Mouse (Mus musculus): ENCODE data around the gene Ednrb. TPM values are rescaled to one million over a fixed set of nuclear protein-coding genes. Genes with fewer than 3 reads are reported as not detected.

Ednrb gene
- total RNA-seq, 1 experiment: 0.18 TPM

GRCm38 (mm10) chr14:103832472-103832871, 11.7 kb downstream of the Ednrb start:
- in situ Hi-C loops (cut with MboI; ENCODE audit: low sequenced_read_pairs in 2 of 2, unreplicated experiment in 2 of 2): no loop called here
- no peak for DNase-seq (ENCODE audit: low read depth, low spot score)
- Histone ChIP-seq H3K27ac (ENCODE audit: insufficient read depth, low read depth, low read length, poor library complexity, severe bottlenecking) (no peak overlapping the region), H3K36me3 (ENCODE audit: control insufficient read depth, insufficient read depth, low read length, poor library complexity, severe bottlenecking) (no peaks in the 10 kb centered on the region), H3K9me3 (ENCODE audit: control insufficient read depth, insufficient read depth, low read depth, low read length) (no peaks in the 10 kb centered on the region), H3K4me1 (ENCODE audit: control insufficient read depth in 2 of 2, insufficient read depth in 2 of 2, low read length in 2 of 2, poor library complexity in 1 of 2) (no peaks in the 10 kb centered on the region), H3K9ac (ENCODE audit: insufficient read depth, low read depth, low read length, poor library complexity, severe bottlenecking) (no peak overlapping the region), H3K4me3 (ENCODE audit: insufficient read depth in 1 of 2, low read depth in 1 of 2, low read length in 2 of 2, poor library complexity in 1 of 2, severe bottlenecking in 1 of 2) (no peak overlapping the region)
- TF ChIP-seq CHD2 (IDR thresholded peaks at IDR 0.05; ENCODE audit: low read depth, low read length): no peak
- no peak for TF ChIP-seq ZNF384 (IDR thresholded peaks at IDR 0.05; ENCODE audit: low read depth, low read length)
- no peak for TF ChIP-seq ZC3H11A (IDR thresholded peaks at IDR 0.05; ENCODE audit: borderline replicate concordance, low read depth, low read length)
- TF ChIP-seq HCFC1 (IDR thresholded peaks at IDR 0.05; ENCODE audit: borderline replicate concordance, insufficient read depth, low read length): no peak
- no peak for TF ChIP-seq MAFK (IDR thresholded peaks at IDR 0.05; ENCODE audit: insufficient read depth, low read depth, low read length)

DNA sequence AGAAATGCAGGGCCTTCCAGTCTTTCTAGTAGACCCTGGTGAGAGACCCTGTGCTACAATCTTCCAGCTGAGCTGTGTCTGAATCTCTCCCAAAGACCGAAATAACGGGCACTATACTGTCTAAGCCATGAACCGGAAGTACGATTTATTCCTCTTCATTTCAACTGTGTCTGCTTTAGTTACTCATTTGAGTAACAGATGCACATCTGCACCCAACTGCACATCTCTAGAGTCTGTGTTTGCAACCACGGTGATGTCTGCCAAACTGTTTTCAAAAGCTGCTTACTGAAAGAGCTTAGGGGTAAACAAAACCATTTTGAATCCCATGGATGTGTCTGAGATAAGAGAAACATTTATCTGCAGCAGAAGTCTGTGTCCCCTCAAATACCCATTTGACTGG, 13.2 kb downstream of the Ednrb start:
- Histone ChIP-seq H3K4me3 (ENCODE audit: insufficient read depth in 1 of 2, low read depth in 1 of 2, low read length in 2 of 2, poor library complexity in 1 of 2, severe bottlenecking in 1 of 2) (no peak overlapping the region), H3K27ac (ENCODE audit: insufficient read depth, low read depth, low read length, poor library complexity, severe bottlenecking) (no peak overlapping the region), H3K4me1 (ENCODE audit: control insufficient read depth in 2 of 2, insufficient read depth in 2 of 2, low read length in 2 of 2, poor library complexity in 1 of 2) (no peaks in the 10 kb centered on the region), H3K36me3 (ENCODE audit: control insufficient read depth, insufficient read depth, low read length, poor library complexity, severe bottlenecking) (no peaks in the 10 kb centered on the region), H3K9me3 (ENCODE audit: control insufficient read depth, insufficient read depth, low read depth, low read length) (no peaks in the 10 kb centered on the region), H3K9ac (ENCODE audit: insufficient read depth, low read depth, low read length, poor library complexity, severe bottlenecking) (no peak overlapping the region)
- TF ChIP-seq CHD2 (IDR thresholded peaks at IDR 0.05; ENCODE audit: low read depth, low read length) (no peak), ZC3H11A (IDR thresholded peaks at IDR 0.05; ENCODE audit: borderline replicate concordance, low read depth, low read length) (no peak), MAFK (IDR thresholded peaks at IDR 0.05; ENCODE audit: insufficient read depth, low read depth, low read length) (no peak)
- DNase-seq (ENCODE audit: low read depth, low spot score): no peak
- in situ Hi-C loops (cut with MboI; ENCODE audit: low sequenced_read_pairs in 2 of 2, unreplicated experiment in 2 of 2): no loop called here

DNA sequence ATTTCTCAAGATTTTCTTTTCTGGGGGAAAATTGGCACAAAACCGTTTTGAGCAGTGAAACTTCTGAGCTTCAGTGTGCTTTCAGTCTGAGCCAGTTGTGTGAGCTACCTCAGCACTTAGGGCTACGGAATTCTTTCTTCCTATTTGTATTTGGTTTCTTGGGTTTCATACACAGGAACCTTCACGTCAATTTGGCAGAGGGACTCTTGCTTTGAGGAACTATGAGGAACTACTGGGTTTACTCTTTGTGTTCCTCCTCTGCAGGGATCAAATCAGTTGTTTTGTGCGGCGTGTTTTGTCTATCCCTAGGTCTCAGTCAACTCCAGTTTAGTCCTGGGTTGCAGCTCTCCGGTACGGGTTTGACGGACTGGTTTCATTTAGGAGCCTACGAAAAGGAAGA, 17.9 kb downstream of the Ednrb start:
- in situ Hi-C loops (cut with MboI; ENCODE audit: low sequenced_read_pairs in 2 of 2, unreplicated experiment in 2 of 2): no loop called here
- H3K4me1 ChIP-seq (ENCODE audit: control insufficient read depth in 2 of 2, insufficient read depth in 2 of 2, low read length in 2 of 2, poor library complexity in 1 of 2): no peaks in the 10 kb centered on the region

DNA sequence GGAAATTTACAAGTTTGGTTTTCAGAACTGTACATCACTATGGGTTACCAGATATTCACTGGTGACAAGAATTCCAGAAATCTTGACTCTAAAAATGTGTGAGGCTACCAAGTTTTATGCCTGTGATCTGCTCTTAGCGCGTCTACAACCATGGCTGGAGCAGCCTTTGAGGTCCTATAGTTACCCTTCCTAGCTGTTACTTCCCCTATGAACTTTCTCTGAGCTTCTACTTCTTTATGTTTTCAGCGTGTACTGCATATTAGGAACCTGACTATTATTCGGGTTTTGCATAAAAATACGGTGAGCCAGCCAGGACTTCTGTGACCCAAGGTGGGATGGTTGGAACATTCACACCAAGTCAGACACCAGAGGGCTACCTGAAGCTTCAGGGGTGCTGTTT, 18.3 kb downstream of the Ednrb start:
- Histone ChIP-seq H3K27ac (ENCODE audit: insufficient read depth, low read depth, low read length, poor library complexity, severe bottlenecking) (no peak overlapping the region), H3K4me1 (ENCODE audit: control insufficient read depth in 2 of 2, insufficient read depth in 2 of 2, low read length in 2 of 2, poor library complexity in 1 of 2) (no peaks in the 10 kb centered on the region), H3K9ac (ENCODE audit: insufficient read depth, low read depth, low read length, poor library complexity, severe bottlenecking) (no peak overlapping the region), H3K36me3 (ENCODE audit: control insufficient read depth, insufficient read depth, low read length, poor library complexity, severe bottlenecking) (no peaks in the 10 kb centered on the region), H3K4me3 (ENCODE audit: insufficient read depth in 1 of 2, low read depth in 1 of 2, low read length in 2 of 2, poor library complexity in 1 of 2, severe bottlenecking in 1 of 2) (no peak overlapping the region), H3K9me3 (ENCODE audit: control insufficient read depth, insufficient read depth, low read depth, low read length) (no peaks in the 10 kb centered on the region)
- in situ Hi-C loops (cut with MboI; ENCODE audit: low sequenced_read_pairs in 2 of 2, unreplicated experiment in 2 of 2): no loop called here
- no peak for DNase-seq (ENCODE audit: low read depth, low spot score)
- TF ChIP-seq HCFC1 (IDR thresholded peaks at IDR 0.05; ENCODE audit: borderline replicate concordance, insufficient read depth, low read length): no peak
- no peak for TF ChIP-seq MAFK (IDR thresholded peaks at IDR 0.05; ENCODE audit: insufficient read depth, low read depth, low read length)
- no peak for TF ChIP-seq CHD2 (IDR thresholded peaks at IDR 0.05; ENCODE audit: low read depth, low read length)
- TF ChIP-seq ZNF384 (IDR thresholded peaks at IDR 0.05; ENCODE audit: low read depth, low read length): no peak
- TF ChIP-seq ZC3H11A (IDR thresholded peaks at IDR 0.05; ENCODE audit: borderline replicate concordance, low read depth, low read length): no peak

More for the DNA sequence above, 17.9 kb downstream of the Ednrb start:
- Histone ChIP-seq H3K9ac (ENCODE audit: insufficient read depth, low read depth, low read length, poor library complexity, severe bottlenecking) (no peak overlapping the region), H3K36me3 (ENCODE audit: control insufficient read depth, insufficient read depth, low read length, poor library complexity, severe bottlenecking) (no peaks in the 10 kb centered on the region), H3K4me3 (ENCODE audit: insufficient read depth in 1 of 2, low read depth in 1 of 2, low read length in 2 of 2, poor library complexity in 1 of 2, severe bottlenecking in 1 of 2) (no peak overlapping the region), H3K27ac (ENCODE audit: insufficient read depth, low read depth, low read length, poor library complexity, severe bottlenecking) (no peak overlapping the region), H3K9me3 (ENCODE audit: control insufficient read depth, insufficient read depth, low read depth, low read length) (no peaks in the 10 kb centered on the region)
- TF ChIP-seq CHD2 (IDR thresholded peaks at IDR 0.05; ENCODE audit: low read depth, low read length) (no peak), MAFK (IDR thresholded peaks at IDR 0.05; ENCODE audit: insufficient read depth, low read depth, low read length) (no peak)
- no peak for DNase-seq (ENCODE audit: low read depth, low spot score)

- TF ChIP-seq MAFK (IDR thresholded peaks at IDR 0.05; ENCODE audit: insufficient read depth, low read depth, low read length) (no peak), HCFC1 (IDR thresholded peaks at IDR 0.05; ENCODE audit: borderline replicate concordance, insufficient read depth, low read length) (no peak), CHD2 (IDR thresholded peaks at IDR 0.05; ENCODE audit: low read depth, low read length) (no peak), ZC3H11A (IDR thresholded peaks at IDR 0.05; ENCODE audit: borderline replicate concordance, low read depth, low read length) (no peak), ZNF384 (IDR thresholded peaks at IDR 0.05; ENCODE audit: low read depth, low read length) (no peak)
- H3K36me3 ChIP-seq (ENCODE audit: control insufficient read depth, insufficient read depth, low read length, poor library complexity, severe bottlenecking): no peaks in the 10 kb centered on the region
- H3K9me3 ChIP-seq (ENCODE audit: control insufficient read depth, insufficient read depth, low read depth, low read length): no peaks in the 10 kb centered on the region
- in situ Hi-C loops (cut with MboI; ENCODE audit: low sequenced_read_pairs in 2 of 2, unreplicated experiment in 2 of 2): no loop called here
- no peak overlapping the region for H3K9ac ChIP-seq (ENCODE audit: insufficient read depth, low read depth, low read length, poor library complexity, severe bottlenecking)
- DNase-seq (ENCODE audit: low read depth, low spot score): no peak
- no peaks in the 10 kb centered on the region for H3K4me1 ChIP-seq (ENCODE audit: control insufficient read depth in 2 of 2, insufficient read depth in 2 of 2, low read length in 2 of 2, poor library complexity in 1 of 2)
- H3K27ac ChIP-seq (ENCODE audit: insufficient read depth, low read depth, low read length, poor library complexity, severe bottlenecking): no peak overlapping the region
- no peak overlapping the region for H3K4me3 ChIP-seq (ENCODE audit: insufficient read depth in 1 of 2, low read depth in 1 of 2, low read length in 2 of 2, poor library complexity in 1 of 2, severe bottlenecking in 1 of 2)
Observed at GRCm38 (mm10) chr14:103823501-103823900, 20.7 kb downstream of the Ednrb start.

Measured in ES-E14 (cell line).